Mouse (Mus musculus) heart, embryonic 11.5 days (tissue): ENCODE data around the gene Chchd5. TPM values are rescaled to one million over a fixed set of nuclear protein-coding genes. Genes with fewer than 3 reads are reported as not detected.
A peak's percentile ranks its signal among the peaks of the same experiment; 100 is the strongest.

ENCODE experiments used
- ATAC-seq: fragments of 200-750 bp; cut with Nextera tagmentation; replicated peaks from 2 replicates; pipeline ENCODE4 v1.8.0; 2017; ENCODE audit warnings: moderate library complexity; ENCODE audit not compliant: insufficient number of reproducible peaks, low FRiP score, low TSS enrichment
- H3K27ac ChIP-seq: fragments of 300-500 bp; sonication (generic); 2 replicates; pipeline ENCODE4 v1.5.1; 2014; ENCODE audit warnings: mild to moderate bottlenecking, low read depth, low read length
- H3K27me3 ChIP-seq: fragments of 300-500 bp; sonication (generic); 2 replicates; pipeline ENCODE4 v1.6.1; 2014; ENCODE audit warnings: mild to moderate bottlenecking, low read length, mixed read lengths; ENCODE audit not compliant: control insufficient read depth, insufficient read depth
- H3K36me3 ChIP-seq: fragments of 300-500 bp; sonication (generic); 2 replicates; pipeline ENCODE4 v1.6.1; 2014; ENCODE audit warnings: mild to moderate bottlenecking, low read length, moderate library complexity, mixed read lengths; ENCODE audit not compliant: control insufficient read depth, insufficient read depth
- H3K4me1 ChIP-seq: fragments of 300-500 bp; sonication (generic); 2 replicates; pipeline ENCODE4 v1.6.1; 2014; ENCODE audit warnings: low read length; ENCODE audit not compliant: control insufficient read depth, insufficient read depth
- H3K4me2 ChIP-seq: fragments of 300-500 bp; sonication (generic); 2 replicates; pipeline ENCODE4 v1.6.1; 2014; ENCODE audit warnings: mild to moderate bottlenecking, moderate library complexity
- H3K4me3 ChIP-seq: fragments of 300-500 bp; sonication (generic); 2 replicates; pipeline ENCODE4 v1.5.1; 2014; ENCODE audit warnings: low read depth, low read length
- H3K9ac ChIP-seq: fragments of 300-500 bp; sonication (generic); 2 replicates; pipeline ENCODE4 v1.6.1; 2014; ENCODE audit warnings: mild to moderate bottlenecking, low read depth, low read length, moderate library complexity
- H3K9me3 ChIP-seq: fragments of 300-500 bp; sonication (generic); replicated peaks from 2 replicates; pipeline ENCODE4 v1.6.1; 2016; ENCODE audit warnings: low read length; ENCODE audit not compliant: control insufficient read depth
- WGBS: fragments of 180-500 bp; shearing (Covaris S2); extraction: QIAGEN DNeasy Blood & Tissue Kit; methylation state at CpG from one replicate; pipeline ENCODE4 v1.1.7; 2014; ENCODE audit not compliant: insufficient replicate concordance; 5-methylcytosine and 5-hydroxymethylcytosine counted together
- polyA plus RNA-seq: library from polyadenylated mRNA; unstranded; fragments of >200 nt; fragmentation: Nextera tagmentation; extraction: Ambion mirVana; gene quantifications from 2 replicates; pipeline ENCODE4 v1.2.1, GENCODE M21; 2014

The Chchd5 gene
- polyA plus RNA-seq, 1 experiment from 2014 or later = 20.1 TPM

DNA sequence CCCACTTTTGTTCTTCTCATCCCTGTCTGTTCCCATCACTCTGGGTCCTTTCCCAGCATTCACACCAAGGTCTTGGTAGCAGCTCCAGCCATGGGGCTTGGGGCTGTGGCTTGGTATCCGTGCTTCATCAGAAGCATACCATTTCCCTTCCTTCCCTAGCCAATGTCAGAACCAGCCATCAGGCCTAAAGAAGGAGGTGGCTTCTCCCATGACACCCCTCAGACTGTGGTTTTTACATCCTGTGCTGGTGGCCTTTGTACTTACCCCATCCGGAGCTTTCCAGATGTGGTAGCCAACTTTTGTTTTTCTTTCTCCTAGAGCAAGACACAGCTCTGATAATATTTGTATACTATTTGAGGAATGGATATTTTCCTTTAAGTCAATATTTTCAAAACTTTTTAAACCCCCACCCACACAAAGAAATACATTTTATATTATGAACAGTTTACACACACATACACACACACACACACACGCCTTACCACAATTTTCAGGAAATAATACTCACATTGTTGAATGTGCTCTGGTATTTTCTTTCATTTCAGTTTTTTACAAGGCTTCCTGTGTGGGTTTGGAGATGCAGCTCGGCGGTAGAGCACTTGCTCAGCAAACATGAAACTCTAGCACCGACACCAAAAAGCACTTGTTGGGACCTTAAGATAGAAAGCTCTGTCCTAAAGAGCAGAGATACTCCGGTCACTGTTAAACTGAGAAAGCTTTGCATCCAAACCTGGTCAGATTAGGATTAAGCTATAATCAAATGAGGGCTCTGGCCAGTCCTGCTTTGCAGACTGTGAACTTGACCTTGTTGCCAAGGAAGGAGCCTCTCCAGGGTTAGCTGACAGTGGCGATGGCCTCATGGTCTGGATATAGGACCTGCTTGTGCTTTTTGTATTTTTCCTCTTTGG lies 50.7 kb downstream of the Chchd5 start:
- no peak for ATAC-seq
- WGBS = 75% methylated on average over 8 of the region's 8 CpGs
- H3K9me3 ChIP-seq = no peaks in the 10 kb centered on the region

DNA sequence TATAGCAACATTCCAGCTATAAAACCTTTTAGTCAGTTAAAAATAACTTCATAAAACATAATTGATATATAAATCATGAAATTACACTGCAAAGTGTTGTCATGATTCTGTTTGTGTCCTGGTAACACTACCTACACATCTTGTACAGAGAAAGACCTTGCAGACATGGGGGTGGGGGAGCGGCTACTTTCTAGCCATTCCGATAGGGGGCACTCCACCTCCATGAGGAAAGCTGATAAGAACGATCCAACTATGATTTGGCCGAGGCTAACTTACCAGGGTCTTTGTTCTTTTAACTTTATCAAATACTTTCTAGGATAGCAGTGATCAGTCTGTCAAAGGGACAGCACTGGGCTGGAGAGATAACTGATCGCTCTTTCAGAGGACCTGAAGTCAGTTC lies 52.0 kb downstream of the Chchd5 start:
- peaks cover 4% of the 10 kb centered on the region for H3K4me1 ChIP-seq
- no peak overlapping the region for H3K9ac ChIP-seq
- no peaks in the 10 kb centered on the region for H3K9me3 ChIP-seq
- 78% methylated on average over 5 of the region's 5 CpGs for WGBS
- no peak for ATAC-seq
- H3K27ac ChIP-seq = no peak overlapping the region
- H3K27me3 ChIP-seq = no peaks in the 10 kb centered on the region
- no peak overlapping the region for H3K4me3 ChIP-seq
- no peaks in the 10 kb centered on the region for H3K36me3 ChIP-seq
- no peak overlapping the region for H3K4me2 ChIP-seq

More for the DNA sequence above, 50.7 kb downstream of the Chchd5 start:
- H3K9ac ChIP-seq = no peak overlapping the region
- peaks cover 4% of the 10 kb centered on the region for H3K4me1 ChIP-seq
- no peaks in the 10 kb centered on the region for H3K27me3 ChIP-seq
- H3K4me2 ChIP-seq = no peak overlapping the region
- H3K36me3 ChIP-seq = no peaks in the 10 kb centered on the region
- no peak overlapping the region for H3K27ac ChIP-seq
- no peak overlapping the region for H3K4me3 ChIP-seq

DNA sequence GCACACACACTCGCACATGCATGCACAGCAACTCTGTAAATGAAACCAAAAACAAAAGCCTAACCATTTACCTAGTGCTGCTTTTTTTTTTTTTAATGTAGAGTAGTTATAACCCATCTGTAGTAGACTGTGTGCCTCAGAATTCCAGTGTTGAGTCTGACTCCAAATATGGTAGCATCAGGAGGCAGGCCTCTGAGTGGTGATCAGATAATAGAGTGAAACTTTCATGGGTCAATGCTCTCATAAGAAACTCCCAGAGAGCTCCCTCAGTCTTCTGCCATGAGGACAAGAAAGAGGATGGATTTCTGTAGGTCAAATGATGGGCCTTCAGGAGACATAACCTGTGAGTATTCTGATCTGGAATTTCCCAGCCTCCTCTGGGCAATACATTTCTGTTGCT lies 52.9 kb downstream of the Chchd5 start:
- no peak for ATAC-seq
- Histone ChIP-seq H3K27ac (no peak overlapping the region), H3K4me3 (no peak overlapping the region), H3K9ac (no peak overlapping the region), H3K27me3 (no peaks in the 10 kb centered on the region), H3K36me3 (no peaks in the 10 kb centered on the region), H3K9me3 (no peaks in the 10 kb centered on the region), H3K4me1 (peaks cover 4% of the 10 kb centered on the region), H3K4me2 (no peak overlapping the region)
- WGBS = 91% methylated on average over 1 of the region's 1 CpGs

DNA sequence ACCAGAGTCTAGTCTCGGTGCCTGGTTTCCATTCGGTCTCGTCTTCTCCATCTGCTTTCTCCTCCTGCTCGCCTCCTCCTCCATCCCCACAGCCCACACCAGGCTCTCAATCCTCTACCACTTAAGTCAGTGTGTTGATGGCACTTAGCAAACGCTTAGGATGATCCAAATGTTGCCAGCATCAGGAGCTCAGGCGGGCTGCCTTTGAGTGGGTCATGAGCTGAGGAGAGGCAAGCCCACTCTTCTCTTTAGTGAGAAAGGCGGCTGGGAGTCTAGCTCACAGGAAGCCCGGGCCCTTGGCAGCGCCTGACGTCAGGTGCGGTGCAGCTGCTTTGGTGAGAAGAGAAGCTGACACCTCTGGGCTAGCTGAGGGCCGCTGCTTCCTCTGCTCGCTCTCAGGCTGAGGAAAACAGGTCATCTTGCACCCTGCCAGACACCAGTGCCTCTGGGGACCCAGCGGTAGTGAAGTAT lies 54.1 kb downstream of the Chchd5 start:
- no peaks in the 10 kb centered on the region for H3K36me3 ChIP-seq
- H3K9ac ChIP-seq = no peak overlapping the region
- WGBS = 42% methylated on average over 14 of the region's 14 CpGs
- no peak for ATAC-seq
- no peak overlapping the region for H3K27ac ChIP-seq
- no peaks in the 10 kb centered on the region for H3K9me3 ChIP-seq
- peak overlapping the region; percentile 27; the same call in 1 of the 2 replicates for H3K4me2 ChIP-seq
- H3K4me3 ChIP-seq = no peak overlapping the region
- H3K27me3 ChIP-seq = no peaks in the 10 kb centered on the region
- peaks cover 4% of the 10 kb centered on the region for H3K4me1 ChIP-seq

Other genes with a start within 250 kb of the Chchd5 start
- gene Zc3h8, start 185.6 kb upstream of the Chchd5 start, polyA plus RNA-seq = 8.4 and 10.1 TPM in 2 replicates
- gene Zc3h6, start 162.3 kb upstream of the Chchd5 start, polyA plus RNA-seq = 0.69 and 0.79 TPM in 2 replicates
- gene Gm10762, start 162.0 kb upstream of the Chchd5 start, polyA plus RNA-seq = 10.0 and 13.3 TPM in 2 replicates
- gene Vinac1, start 81.5 kb upstream of the Chchd5 start, polyA plus RNA-seq = 0.13 TPM in 1 of 2 replicates, not detected in the other
- 7.4 and 8.5 TPM in 2 replicates for gene Ttl, start 63.8 kb upstream of the Chchd5 start, polyA plus RNA-seq
- 14.8 and 15.4 TPM in 2 replicates for gene Polr1b, start 28.7 kb upstream of the Chchd5 start, polyA plus RNA-seq
- 46.9 and 49.3 TPM in 2 replicates for gene Slc20a1, start 69.1 kb downstream of the Chchd5 start, polyA plus RNA-seq
- 59.9 and 67.0 TPM in 2 replicates for gene Ckap2l, start 167.5 kb downstream of the Chchd5 start, polyA plus RNA-seq
- gene Il1a, start 180.3 kb downstream of the Chchd5 start, polyA plus RNA-seq = 0.26 TPM in 1 of 2 replicates, not detected in the other
- gene Il1b, start 241.4 kb downstream of the Chchd5 start, polyA plus RNA-seq = not detected in 2 replicates